Mouse (Mus musculus) hindbrain, postnatal 0 days (tissue): ENCODE measurements around the gene Slc9a9. TPM values are rescaled to one million over a fixed set of nuclear protein-coding genes. Genes with fewer than 3 reads are reported as not detected.

Experiments used
- ATAC-seq: fragments of 200-750 bp; cut with Nextera tagmentation; 2 replicates; pipeline ENCODE4 v1.8.0; 2017; ENCODE audit warnings: mild to moderate bottlenecking, moderate TSS enrichment, moderate library complexity
- DNase-seq: peaks from one replicate; pipeline ENCODE4 v3.0.0-alpha.2; 2015; ENCODE audit warnings: low spot score
- H3K27ac ChIP-seq: fragments of 300-500 bp; sonication (generic); 2 replicates; pipeline ENCODE4 v1.5.1; 2014; ENCODE audit warnings: mild to moderate bottlenecking
- H3K27me3 ChIP-seq: fragments of 300-500 bp; sonication (generic); 2 replicates; pipeline ENCODE4 v1.6.1; 2014; ENCODE audit warnings: low read length, mixed read lengths; ENCODE audit not compliant: insufficient read depth
- H3K36me3 ChIP-seq: fragments of 300-500 bp; sonication (generic); 2 replicates; pipeline ENCODE4 v1.6.1; 2014; ENCODE audit warnings: low read length, mixed read lengths; ENCODE audit not compliant: insufficient read depth
- H3K4me1 ChIP-seq: fragments of 300-500 bp; sonication (generic); 2 replicates; pipeline ENCODE4 v1.6.1; 2014; ENCODE audit warnings: antibody characterized with exemption, low read length, mixed read lengths; ENCODE audit not compliant: insufficient read depth
- H3K4me2 ChIP-seq: fragments of 300-500 bp; sonication (generic); 2 replicates; pipeline ENCODE4 v1.6.1; 2014; ENCODE audit warnings: low read depth, mild to moderate bottlenecking, low read length, moderate library complexity, mixed read lengths
- H3K4me3 ChIP-seq: fragments of 300-500 bp; sonication (generic); 2 replicates; pipeline ENCODE4 v1.5.1; 2014; ENCODE audit warnings: low read length
- H3K9ac ChIP-seq: fragments of 300-500 bp; sonication (generic); replicated peaks from 2 replicates; pipeline ENCODE4 v1.6.1; 2014; ENCODE audit warnings: mild to moderate bottlenecking, low read length, moderate library complexity, mixed read lengths
- H3K9me3 ChIP-seq: fragments of 300-500 bp; sonication (generic); 2 replicates; pipeline ENCODE4 v1.6.1; 2016; ENCODE audit warnings: low read length, mixed read lengths
- CTCF ChIP-seq: IDR thresholded peaks from 2 replicates; pipeline ENCODE4 v1.5.1; 2016; ENCODE audit warnings: antibody characterized with exemption, control low read depth, low read depth
- WGBS: fragments of 180-500 bp; shearing (Covaris S2); extraction: QIAGEN DNeasy Blood & Tissue Kit; methylation state at CpG from one replicate; pipeline ENCODE4 v1.1.7; 2014; 5-methylcytosine and 5-hydroxymethylcytosine counted together
- polyA plus RNA-seq: library from polyadenylated mRNA; unstranded; fragments of >200 nt; fragmentation: Nextera tagmentation; extraction: Ambion mirVana; gene quantifications from 2 replicates; pipeline ENCODE4 v1.2.1, GENCODE M21; 2015
- total RNA-seq: library from RNA; depleted of rRNA; stranded (reverse); fragments of >200 nt; gene quantifications from 2 replicates; pipeline ENCODE4 v1.2.3, GENCODE M21; 2014

Slc9a9 gene
- total and polyA plus RNA-seq, 2 experiments from 2014 or later: 5.8 to 6.6 TPM

- H3K4me1 ChIP-seq: no peaks in the 10 kb centered on the region
- 93% methylated on average over 1 of the region's 1 CpGs for WGBS
Observed at GRCm38 (mm10) chr9:94976191-94976590, 306.5 kb downstream of the Slc9a9 start.

GRCm38 (mm10) chr9:94993575-94993974 lies 323.9 kb downstream of the Slc9a9 start:
- no peak overlapping the region for H3K27ac ChIP-seq
- no peak overlapping the region for H3K9ac ChIP-seq
- H3K27me3 ChIP-seq: no peaks in the 10 kb centered on the region
- TF ChIP-seq CTCF: no peak
- WGBS: 96% methylated on average over 4 of the region's 4 CpGs
- DNase-seq (no peak), ATAC-seq (no peak)
- H3K4me3 ChIP-seq: no peak overlapping the region
- H3K9me3 ChIP-seq: no peaks in the 10 kb centered on the region
- H3K36me3 ChIP-seq: no peaks in the 10 kb centered on the region
- H3K4me1 ChIP-seq: no peaks in the 10 kb centered on the region
- H3K4me2 ChIP-seq: no peak overlapping the region

More at GRCm38 (mm10) chr9:94976191-94976590, 306.5 kb downstream of the Slc9a9 start:
- no peak for DNase-seq
- Histone ChIP-seq H3K27me3 (no peaks in the 10 kb centered on the region), H3K9ac (no peak overlapping the region), H3K9me3 (no peaks in the 10 kb centered on the region; the same call in 1 of the 2 replicates), H3K27ac (no peak overlapping the region), H3K36me3 (no peaks in the 10 kb centered on the region), H3K4me2 (no peak overlapping the region), H3K4me3 (no peak overlapping the region)
- ATAC-seq: no peak
- no peak for TF ChIP-seq CTCF

- 84% methylated on average over 12 of the region's 12 CpGs for WGBS
- no peak for ATAC-seq
- Histone ChIP-seq H3K27ac (no peak overlapping the region), H3K4me1 (no peaks in the 10 kb centered on the region), H3K4me3 (no peak overlapping the region), H3K4me2 (no peak overlapping the region), H3K36me3 (no peaks in the 10 kb centered on the region), H3K27me3 (no peaks in the 10 kb centered on the region), H3K9me3 (no peaks in the 10 kb centered on the region; the same call in 1 of the 2 replicates), H3K9ac (no peak overlapping the region)
- no peak for TF ChIP-seq CTCF
- peak; percentile 10 for DNase-seq
Observed at GRCm38 (mm10) chr9:95020136-95020706, 350.5 kb downstream of the Slc9a9 start.

- Histone ChIP-seq H3K9me3 (no peaks in the 10 kb centered on the region), H3K36me3 (no peaks in the 10 kb centered on the region), H3K27ac (no peak overlapping the region), H3K4me1 (no peaks in the 10 kb centered on the region), H3K27me3 (no peaks in the 10 kb centered on the region), H3K4me3 (no peak overlapping the region), H3K4me2 (no peak overlapping the region), H3K9ac (no peak overlapping the region)
- TF ChIP-seq CTCF: no peak
- WGBS: 80% methylated on average over 3 of the region's 3 CpGs
- ATAC-seq (no peak), DNase-seq (no peak)
Observed at GRCm38 (mm10) chr9:95034140-95034970, 364.6 kb downstream of the Slc9a9 start.

DNA sequence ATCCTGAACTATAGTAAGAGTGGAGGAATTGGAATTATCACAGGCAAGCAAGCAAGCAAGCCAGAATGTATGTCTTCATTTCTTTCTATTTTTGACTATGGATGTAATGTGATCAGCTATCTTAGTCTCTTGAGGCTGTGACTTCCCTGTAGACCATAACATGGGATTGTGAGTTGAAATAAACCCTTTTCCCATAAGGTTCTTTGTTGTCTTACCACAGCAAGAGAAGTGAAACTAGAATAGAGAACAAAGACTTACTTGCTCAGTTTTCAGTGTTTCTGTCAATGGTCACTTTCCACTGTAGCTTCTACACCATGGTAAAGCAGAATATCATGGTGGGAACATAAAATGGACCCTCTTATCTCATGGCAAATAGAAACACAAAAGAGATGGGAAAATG lies 366.5 kb downstream of the Slc9a9 start:
- Histone ChIP-seq H3K4me2 (no peak overlapping the region), H3K36me3 (no peaks in the 10 kb centered on the region), H3K9me3 (no peaks in the 10 kb centered on the region), H3K27me3 (no peaks in the 10 kb centered on the region), H3K9ac (no peak overlapping the region), H3K27ac (no peak overlapping the region), H3K4me3 (no peak overlapping the region), H3K4me1 (no peaks in the 10 kb centered on the region)
- DNase-seq (no peak), ATAC-seq (no peak)
- TF ChIP-seq CTCF: no peak

DNA sequence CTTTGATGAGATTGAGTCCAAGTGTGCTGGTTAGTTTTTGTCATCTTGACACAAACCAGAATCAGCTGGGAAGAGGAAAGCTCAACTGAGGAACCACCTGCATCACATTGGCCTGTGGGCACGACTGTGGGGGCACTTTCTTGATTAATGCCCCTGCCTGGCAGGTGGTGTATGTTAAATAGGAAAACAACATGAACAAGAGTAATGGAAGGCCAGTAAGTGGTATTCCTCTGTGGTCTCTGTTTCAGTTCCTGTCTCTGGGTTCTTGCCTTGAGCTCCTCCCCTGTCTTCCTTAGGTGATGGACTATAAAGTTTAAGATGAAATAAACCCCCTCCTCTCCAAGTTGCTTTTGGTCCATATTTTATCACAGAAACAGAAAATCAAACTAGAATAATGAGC lies 372.7 kb downstream of the Slc9a9 start:
- ATAC-seq: no peak
- Histone ChIP-seq H3K4me3 (no peak overlapping the region), H3K9ac (no peak overlapping the region), H3K36me3 (no peaks in the 10 kb centered on the region), H3K27ac (no peak overlapping the region), H3K4me1 (no peaks in the 10 kb centered on the region), H3K9me3 (no peaks in the 10 kb centered on the region), H3K27me3 (no peaks in the 10 kb centered on the region), H3K4me2 (no peak overlapping the region)
- 57% methylated on average over 1 of the region's 1 CpGs for WGBS
- no peak; the same call in 1 of the 2 replicates for TF ChIP-seq CTCF
- DNase-seq: no peak

DNA sequence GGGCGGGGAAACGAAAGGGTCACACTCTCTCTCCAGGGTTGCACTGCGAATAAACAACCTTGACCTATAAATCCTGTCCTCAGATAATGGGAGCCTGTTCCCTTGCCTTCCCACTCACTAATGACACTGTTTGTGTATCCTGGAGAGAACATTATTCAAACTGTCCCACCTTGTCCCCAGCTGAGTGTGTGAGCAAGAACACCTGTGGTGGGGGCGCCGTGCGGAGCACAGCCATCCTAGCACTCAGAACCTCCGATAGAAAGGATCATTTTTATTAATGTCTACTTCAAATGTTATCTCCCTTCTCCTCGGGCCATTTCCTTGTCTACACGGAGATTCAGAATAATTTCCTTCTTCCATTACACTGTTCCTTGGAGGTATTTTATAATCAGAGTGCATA lies 382.5 kb downstream of the Slc9a9 start:
- no peaks in the 10 kb centered on the region for H3K36me3 ChIP-seq
- WGBS: 81% methylated on average over 9 of the region's 9 CpGs
- no peaks in the 10 kb centered on the region for H3K4me1 ChIP-seq
- ATAC-seq (no peak), DNase-seq (no peak)
- no peak overlapping the region for H3K27ac ChIP-seq
- TF ChIP-seq CTCF: no peak
- H3K9ac ChIP-seq: no peak overlapping the region
- H3K4me2 ChIP-seq: no peak overlapping the region
- no peak overlapping the region for H3K4me3 ChIP-seq
- H3K27me3 ChIP-seq: no peaks in the 10 kb centered on the region
- H3K9me3 ChIP-seq: no peaks in the 10 kb centered on the region
